Mouse (Mus musculus): ENCODE data around the gene Pip4k2b. TPM values are rescaled to one million over a fixed set of nuclear protein-coding genes. Genes with fewer than 3 reads are reported as not detected.
"Not testable (repeated sequence)": the region's sequence is repeated elsewhere in the genome, so short reads cannot be mapped to it uniquely, and the experiment has no call there.

The Pip4k2b gene
- total RNA-seq (2021), result 10 to 100 TPM; 20.7 to 22.6 TPM
- long read RNA-seq, experiment 1, partial matches to known transcripts, result 0 of 5 reads
- long read RNA-seq, experiment 1, other reads (novel, unspliced or antisense), result 5 of 5 reads
- long read RNA-seq, experiment 2, result 0 reads

DNA sequence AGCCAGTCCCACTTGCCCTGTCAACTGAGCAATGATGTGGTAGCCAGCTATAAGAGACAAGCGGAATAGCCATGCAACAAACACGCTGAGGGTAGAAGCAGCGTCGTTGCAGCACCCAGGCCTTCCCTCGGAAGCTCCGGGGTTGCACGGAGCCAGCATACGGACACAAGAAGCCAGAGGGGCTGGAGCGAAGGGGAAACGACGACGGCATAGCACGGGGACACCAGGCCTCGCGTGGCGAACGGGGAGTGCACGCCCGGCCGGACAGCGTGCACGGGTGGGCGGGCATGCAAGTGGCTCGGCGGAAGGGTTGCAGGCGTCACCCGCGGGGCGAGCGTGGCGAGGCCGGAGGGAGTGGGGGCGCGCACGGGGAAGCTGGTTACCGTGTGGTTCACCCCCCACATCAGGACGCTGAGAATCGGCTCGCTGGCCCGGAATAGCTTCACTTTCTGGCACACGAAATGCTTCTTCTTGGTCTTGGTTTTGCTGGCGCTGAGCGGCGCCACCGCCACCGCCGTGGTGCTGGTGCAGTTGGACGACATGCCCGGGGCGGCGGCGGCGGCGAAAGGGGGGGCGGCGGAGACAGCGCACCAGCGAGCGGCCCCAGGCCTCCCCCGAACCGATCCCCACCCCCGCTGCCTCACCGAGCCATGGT is at the start of gene Pip4k2b:
TSS of gene Pip4k2b (minus strand) at position 642 of the 655 bp plus-strand sequence.
- no peak for DNase-seq

GRCm38 (mm10) chr11:97793165-97793564 is 48.7 kb upstream of the Pip4k2b start:
- intact Hi-C loops (cut with DNase I), result loop anchor here (1.0 kb wide), 1 partner anchor 90 kb away; no protein-coding TSS in a partner anchor
- peak in 1 of 2 experiments; percentile 70 for DNase-seq

More for the DNA sequence above, at the start of gene Pip4k2b:
- intact Hi-C loops (cut with DNase I), result loop anchor here (2.0 kb wide), 1 partner anchor 37 kb away; no protein-coding TSS in a partner anchor

DNA sequence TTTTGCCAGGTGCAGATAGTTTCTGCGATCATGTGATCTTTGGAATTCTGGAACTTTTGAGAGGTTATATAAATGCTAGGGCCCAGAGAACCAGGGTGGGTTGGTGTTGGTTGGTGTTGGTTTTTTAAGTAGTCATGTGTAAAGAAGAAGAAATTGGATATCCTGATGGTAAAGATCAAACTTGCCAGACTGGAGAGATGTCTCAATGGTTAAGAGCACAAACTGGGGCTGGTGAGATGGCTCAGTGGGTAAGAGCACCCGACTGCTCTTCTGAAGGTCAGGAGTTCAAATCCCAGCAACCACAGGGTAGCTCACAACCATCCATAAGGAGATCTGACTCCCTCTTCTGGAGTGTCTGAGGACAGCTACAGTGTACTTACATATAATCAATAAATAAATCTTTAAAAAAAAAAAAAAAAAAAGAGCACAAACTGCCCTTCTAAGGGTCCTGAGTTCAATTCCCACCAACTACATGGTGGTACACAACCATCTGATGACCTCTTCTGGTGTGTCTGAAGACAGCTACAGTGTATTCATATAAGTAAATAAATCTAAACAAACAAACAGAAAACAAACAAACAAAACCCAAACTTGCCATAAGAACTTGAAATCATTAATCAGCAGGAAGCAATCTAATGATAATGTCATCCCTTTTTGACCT is 46.4 kb upstream of the Pip4k2b start:
- intact Hi-C loops (cut with DNase I); DNase-seq: not testable (repeated sequence)

GRCm38 (mm10) chr11:97789727-97790126 is 45.2 kb upstream of the Pip4k2b start:
- intact Hi-C loops (cut with DNase I), result no loop called here
- no peak for DNase-seq

- intact Hi-C loops (cut with DNase I), result no loop called here
- DNase-seq, result no peak
Observed at GRCm38 (mm10) chr11:97787961-97788360, 43.5 kb upstream of the Pip4k2b start.

- intact Hi-C loops (cut with DNase I), result loop anchor here (2.0 kb wide), 1 partner anchor 16 kb away; the partner anchor contains the start of gene Cwc25
- no peak for DNase-seq
Observed at GRCm38 (mm10) chr11:97782564-97782895, 38.0 kb upstream of the Pip4k2b start.

DNA sequence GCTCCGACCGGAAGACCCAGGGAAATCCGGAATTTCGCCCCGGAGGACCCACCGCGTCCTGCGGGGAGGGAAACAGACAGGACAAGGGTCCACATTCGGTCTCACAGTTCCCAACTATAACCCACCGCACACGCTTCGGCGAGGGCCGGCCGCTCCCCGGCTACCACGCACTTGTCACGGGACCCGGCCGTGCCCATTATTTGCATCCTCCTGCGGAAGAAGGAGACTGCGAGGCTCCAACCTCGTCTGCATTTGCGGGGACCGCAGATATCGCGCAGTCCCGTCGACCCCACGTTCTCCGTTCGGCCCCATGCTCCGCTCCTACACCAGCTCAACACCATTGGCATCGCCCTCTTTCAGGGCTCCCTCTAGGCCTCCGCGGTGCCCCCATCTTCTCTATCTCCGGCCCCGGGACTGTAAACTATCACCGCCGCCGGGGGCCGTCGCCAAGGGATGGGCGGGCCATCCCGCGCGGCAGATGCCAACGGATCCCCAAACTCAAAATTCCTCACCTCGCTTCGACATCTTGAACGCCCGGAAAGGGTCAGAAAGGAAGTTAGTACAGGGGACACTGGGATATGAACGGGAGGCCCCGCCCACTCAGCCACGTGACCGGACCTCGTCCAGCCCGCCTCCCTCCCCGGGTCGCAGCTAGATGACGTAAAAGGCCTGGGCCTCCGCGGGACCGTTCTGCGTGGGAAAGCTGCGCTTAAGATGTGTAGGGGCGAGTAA is 37.5 kb upstream of the Pip4k2b start, which contains the start of gene Rpl23:
TSS of gene Rpl23 (minus strand) at position 606 of the 732 bp plus-strand sequence.
- peak; percentile 99 to 100 for DNase-seq
- intact Hi-C loops (cut with DNase I), result loop anchor here (2.0 kb wide), 1 partner anchor 15 kb away; the partner anchor contains the start of gene Cwc25

- intact Hi-C loops (cut with DNase I), result no loop called here
- no peak for DNase-seq
Observed at GRCm38 (mm10) chr11:97781478-97781831, 37.0 kb upstream of the Pip4k2b start.

GRCm38 (mm10) chr11:97779968-97780701 is 35.6 kb upstream of the Pip4k2b start:
- intact Hi-C loops (cut with DNase I), result no loop called here
- DNase-seq, result no peak

DNA sequence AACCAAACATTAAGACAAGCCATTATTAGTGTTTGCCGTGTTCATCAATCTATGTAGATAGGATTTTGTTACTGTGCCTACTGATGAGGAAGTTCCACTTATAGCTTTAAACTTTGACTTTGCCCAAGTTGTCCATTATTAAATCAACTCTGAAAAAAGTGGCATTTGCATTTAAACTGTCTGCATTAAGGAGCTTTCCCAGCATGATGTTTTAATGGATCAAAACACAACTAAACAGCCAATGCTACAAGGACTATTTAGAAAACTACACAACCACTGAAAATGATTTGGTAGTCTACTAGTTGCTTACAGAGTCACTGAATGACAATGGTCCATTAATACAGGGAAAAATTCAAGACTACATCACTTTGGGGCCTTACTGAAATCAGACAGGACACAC is 34.4 kb upstream of the Pip4k2b start:
- intact Hi-C loops (cut with DNase I), result no loop called here
- no peak for DNase-seq

DNA sequence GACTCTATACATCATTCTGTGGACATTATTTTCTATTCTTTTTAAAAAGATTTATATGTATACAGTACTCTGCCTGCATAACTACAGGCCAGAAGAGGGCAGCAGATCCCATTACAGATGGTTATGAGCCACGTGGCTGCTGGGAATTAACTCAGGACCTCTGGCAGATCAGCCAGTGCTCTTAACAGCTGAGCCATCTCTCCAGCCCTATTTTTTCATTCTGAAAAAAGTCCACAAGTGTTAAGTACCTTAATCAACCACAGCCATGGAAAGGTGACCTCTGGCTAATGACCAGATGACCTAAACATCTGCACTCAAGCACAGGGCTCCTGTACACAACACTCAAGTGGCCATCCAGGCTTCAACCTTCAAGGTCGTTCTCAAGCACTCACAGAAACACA is 32.6 kb upstream of the Pip4k2b start:
- peak in 1 of 2 experiments; percentile 30 for DNase-seq
- intact Hi-C loops (cut with DNase I), result no loop called here

GRCm38 (mm10) chr11:97776497-97777128 is 32.1 kb upstream of the Pip4k2b start:
- no peak for DNase-seq
- intact Hi-C loops (cut with DNase I), result no loop called here

DNA sequence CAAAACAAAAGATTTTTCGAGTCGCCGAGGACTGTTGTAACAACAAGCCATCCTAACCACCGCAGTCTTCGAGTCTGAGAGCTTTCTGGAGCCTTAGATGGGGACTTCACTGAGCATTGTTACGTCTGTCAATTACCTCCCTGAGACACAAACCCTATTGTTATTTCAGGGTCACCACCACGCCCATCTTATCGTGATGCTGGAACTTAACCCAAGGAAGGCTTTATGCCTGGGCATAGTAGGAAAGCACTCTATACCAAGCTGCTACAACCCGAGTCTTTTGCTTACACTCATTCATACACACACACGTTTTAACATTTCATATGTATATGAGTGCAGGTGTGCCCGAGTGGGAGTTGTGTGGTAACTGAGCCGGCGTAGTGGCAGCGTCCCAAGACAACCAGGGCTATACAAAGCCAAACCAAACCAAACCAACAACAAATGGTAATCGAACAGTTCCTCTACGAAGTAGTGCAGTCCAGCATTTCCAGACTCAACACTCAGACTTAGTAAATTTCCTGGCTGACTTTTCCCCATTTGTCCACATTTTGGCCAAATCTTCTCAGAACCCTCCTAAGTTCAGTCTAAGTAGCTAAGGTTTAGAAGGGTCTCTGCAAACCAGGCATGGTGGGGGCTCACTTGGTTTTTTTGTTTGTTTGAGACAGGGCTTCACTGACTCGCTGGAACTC is 31.4 kb upstream of the Pip4k2b start, which contains the start of gene 1700001P01Rik:
TSS of gene 1700001P01Rik (minus strand) at position 111 of the 689 bp plus-strand sequence.
- intact Hi-C loops (cut with DNase I), result no loop called here
- DNase-seq, result no peak

- intact Hi-C loops (cut with DNase I), result no loop called here
Observed at GRCm38 (mm10) chr11:97775186-97775585, 30.7 kb upstream of the Pip4k2b start.

GRCm38 (mm10) chr11:97771410-97771809 is 26.9 kb upstream of the Pip4k2b start:
- intact Hi-C loops (cut with DNase I), result no loop called here
- DNase-seq, result no peak

More at GRCm38 (mm10) chr11:97775186-97775585, 30.7 kb upstream of the Pip4k2b start:
- DNase-seq, result no peak

DNA sequence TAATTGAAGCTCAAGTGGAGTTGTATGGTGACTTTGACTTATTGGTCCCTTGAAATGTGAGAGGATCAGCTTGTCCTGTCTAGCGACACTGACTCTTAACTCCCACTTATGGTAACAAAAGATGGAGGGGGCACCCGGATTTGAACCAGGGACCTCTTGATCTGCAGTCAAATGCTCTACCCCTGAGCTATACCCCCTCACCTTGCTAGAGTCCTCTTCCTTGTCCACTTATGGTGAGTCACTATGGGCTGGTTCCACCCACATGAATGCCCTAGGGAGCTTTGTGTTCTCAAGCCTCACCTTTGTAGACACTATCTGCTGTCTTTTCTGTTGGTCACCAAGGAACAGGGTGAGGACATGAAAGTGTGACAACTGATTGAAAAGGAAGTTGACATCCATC is 25.2 kb upstream of the Pip4k2b start:
- intact Hi-C loops (cut with DNase I), result no loop called here
- no peak for DNase-seq

DNA sequence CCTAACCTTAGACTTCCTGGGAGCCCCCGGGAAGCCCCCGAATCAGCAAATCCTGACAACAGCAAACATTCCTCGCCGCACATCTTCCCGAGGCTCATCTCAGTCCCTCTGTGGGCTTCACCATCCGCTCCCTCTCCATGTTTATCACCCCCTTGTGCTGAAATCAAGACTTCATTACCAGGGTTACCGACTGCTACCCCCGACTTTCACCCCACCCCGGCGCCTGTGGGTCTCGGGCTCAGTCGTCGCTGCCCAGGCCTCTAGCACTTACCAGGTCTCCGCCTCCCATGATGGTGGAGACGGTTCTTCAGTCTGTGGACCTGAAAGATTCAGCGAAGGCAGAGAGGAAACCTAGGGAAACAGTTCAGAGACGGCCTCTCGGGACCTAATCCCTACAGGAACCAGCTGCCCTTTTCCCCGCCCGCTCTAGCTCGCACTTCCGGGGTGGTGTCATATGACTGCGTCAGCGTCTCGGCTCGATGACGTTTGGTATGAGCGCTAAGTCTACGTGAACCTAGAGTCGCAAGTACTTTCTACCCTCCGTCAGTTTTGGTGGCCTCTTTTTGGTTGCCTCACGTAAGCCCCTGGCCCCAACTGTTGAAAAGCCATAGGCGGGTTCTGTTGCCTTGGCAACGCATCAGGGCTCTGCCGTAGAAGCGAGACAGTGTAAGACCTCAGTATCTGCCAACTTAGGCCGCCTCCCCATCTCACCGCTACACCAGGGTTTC is 21.8 kb upstream of the Pip4k2b start, which contains the start of gene Cwc25:
TSS of gene Cwc25 (minus strand) at position 403 of the 728 bp plus-strand sequence.
- peak; percentile 90 to 97 for DNase-seq
- intact Hi-C loops (cut with DNase I), result loop anchor here (2.0 kb wide), 1 partner anchor 16 kb away; the partner anchor contains the start of gene Rpl23

- no peak for DNase-seq
- intact Hi-C loops (cut with DNase I), result no loop called here
Observed at GRCm38 (mm10) chr11:97761638-97762037, 17.1 kb upstream of the Pip4k2b start.

All from heart, postnatal 14 days (tissue).